Mouse (Mus musculus) limb, embryonic 12.5 days (tissue): ENCODE results near the gene Tox2. TPM values are rescaled to one million over a fixed set of nuclear protein-coding genes. Genes with fewer than 3 reads are reported as not detected.

Experiments used
- ATAC-seq: fragments of 200-750 bp; cut with Nextera tagmentation; 2 replicates; pipeline ENCODE4 v1.8.0; 2017; ENCODE audit warnings: low read depth, moderate TSS enrichment; ENCODE audit not compliant: insufficient number of reproducible peaks, insufficient read depth, low FRiP score, low TSS enrichment
- H3K27ac ChIP-seq: fragments of 300-500 bp; sonication (generic); 2 replicates; pipeline ENCODE4 v1.5.1; 2016; ENCODE audit warnings: mild to moderate bottlenecking, moderate library complexity
- H3K27me3 ChIP-seq: fragments of 300-500 bp; sonication (generic); 2 replicates; pipeline ENCODE4 v1.6.1; 2016; ENCODE audit warnings: mild to moderate bottlenecking, moderate library complexity
- H3K36me3 ChIP-seq: fragments of 300-500 bp; sonication (generic); 2 replicates; pipeline ENCODE4 v1.6.1; 2016; ENCODE audit warnings: mild to moderate bottlenecking, moderate library complexity
- H3K4me1 ChIP-seq: fragments of 300-500 bp; sonication (generic); replicated peaks from 2 replicates; pipeline ENCODE4 v1.6.1; 2016
- H3K4me2 ChIP-seq: fragments of 300-500 bp; sonication (generic); 2 replicates; pipeline ENCODE4 v1.6.1; 2016; ENCODE audit warnings: mild to moderate bottlenecking, moderate library complexity
- H3K4me3 ChIP-seq: fragments of 300-500 bp; sonication (generic); replicated peaks from 2 replicates; pipeline ENCODE4 v1.5.1; 2016; ENCODE audit warnings: mild to moderate bottlenecking
- H3K9ac ChIP-seq: fragments of 300-500 bp; sonication (generic); replicated peaks from 2 replicates; pipeline ENCODE4 v1.6.1; 2016; ENCODE audit warnings: mild to moderate bottlenecking, moderate library complexity
- H3K9me3 ChIP-seq: fragments of 300-500 bp; sonication (generic); 2 replicates; pipeline ENCODE4 v1.6.1; 2016; ENCODE audit warnings: mild to moderate bottlenecking, moderate library complexity
- WGBS: fragments of 180-500 bp; shearing (Covaris S2); methylation state at CpG from one replicate; pipeline ENCODE4 v1.1.7; 2016; 5-methylcytosine and 5-hydroxymethylcytosine counted together
- polyA plus RNA-seq: library from polyadenylated mRNA; unstranded; fragments of >200 nt; fragmentation: Nextera tagmentation; extraction: Ambion mirVana; gene quantifications from 2 replicates; pipeline ENCODE4 v1.2.1, GENCODE M21; 2016

Tox2 gene
- polyA plus RNA-seq, 1 experiment from 2014 or later = 0.92 TPM

- H3K27ac ChIP-seq = no peak overlapping the region
- 82% methylated on average over 6 of the region's 6 CpGs for WGBS
- H3K9ac ChIP-seq = no peak overlapping the region
- H3K4me3 ChIP-seq = no peak overlapping the region
- no peak overlapping the region for H3K4me2 ChIP-seq
- H3K27me3 ChIP-seq = peaks cover 11% of the 10 kb centered on the region
- H3K4me1 ChIP-seq = peaks cover 13% of the 10 kb centered on the region; the same call in 1 of the 2 replicates
- no peak for ATAC-seq
- no peaks in the 10 kb centered on the region for H3K36me3 ChIP-seq
- no peaks in the 10 kb centered on the region for H3K9me3 ChIP-seq
Observed at GRCm38 (mm10) chr2:163254228-163254627, 51.3 kb downstream of the Tox2 start.

- Histone ChIP-seq H3K4me3 (no peak overlapping the region), H3K4me2 (no peak overlapping the region), H3K27ac (no peak overlapping the region), H3K9me3 (no peaks in the 10 kb centered on the region), H3K27me3 (peaks cover 3% of the 10 kb centered on the region; the same call in 1 of the 2 replicates), H3K9ac (no peak overlapping the region), H3K36me3 (no peaks in the 10 kb centered on the region), H3K4me1 (peaks cover 13% of the 10 kb centered on the region; the same call in 1 of the 2 replicates)
- WGBS = 67% methylated on average over 1 of the region's 1 CpGs
- no peak for ATAC-seq
Observed at GRCm38 (mm10) chr2:163256765-163257164, 53.8 kb downstream of the Tox2 start.

GRCm38 (mm10) chr2:163261362-163262054 lies 58.6 kb downstream of the Tox2 start:
- no peak overlapping the region for H3K4me2 ChIP-seq
- 78% methylated on average over 6 of the region's 6 CpGs for WGBS
- H3K27ac ChIP-seq = no peak overlapping the region
- no peaks in the 10 kb centered on the region for H3K4me1 ChIP-seq
- no peak overlapping the region for H3K9ac ChIP-seq
- peaks cover 2% of the 10 kb centered on the region; the same call in 1 of the 2 replicates for H3K27me3 ChIP-seq
- ATAC-seq = no peak
- no peaks in the 10 kb centered on the region for H3K36me3 ChIP-seq
- H3K9me3 ChIP-seq = no peaks in the 10 kb centered on the region
- H3K4me3 ChIP-seq = no peak overlapping the region

GRCm38 (mm10) chr2:163262055-163262420 lies 59.1 kb downstream of the Tox2 start:
- Histone ChIP-seq H3K9me3 (no peaks in the 10 kb centered on the region), H3K27ac (no peak overlapping the region), H3K4me3 (no peak overlapping the region), H3K36me3 (no peaks in the 10 kb centered on the region), H3K4me2 (no peak overlapping the region), H3K27me3 (peaks cover 2% of the 10 kb centered on the region; the same call in 1 of the 2 replicates), H3K4me1 (no peaks in the 10 kb centered on the region), H3K9ac (no peak overlapping the region)
- ATAC-seq = no peak
- WGBS = 88% methylated on average over 4 of the region's 4 CpGs

GRCm38 (mm10) chr2:163267097-163267496 lies 64.2 kb downstream of the Tox2 start:
- no peak for ATAC-seq
- H3K36me3 ChIP-seq = no peaks in the 10 kb centered on the region
- H3K4me3 ChIP-seq = no peak overlapping the region
- no peaks in the 10 kb centered on the region for H3K4me1 ChIP-seq
- no peak overlapping the region for H3K4me2 ChIP-seq
- H3K9me3 ChIP-seq = no peaks in the 10 kb centered on the region
- H3K27me3 ChIP-seq = peaks cover 2% of the 10 kb centered on the region; the same call in 1 of the 2 replicates
- no peak overlapping the region for H3K27ac ChIP-seq
- H3K9ac ChIP-seq = no peak overlapping the region

- Histone ChIP-seq H3K9me3 (no peaks in the 10 kb centered on the region), H3K27ac (no peak overlapping the region), H3K9ac (no peak overlapping the region), H3K4me2 (no peak overlapping the region), H3K27me3 (peaks cover 38% of the 10 kb centered on the region), H3K4me1 (no peaks in the 10 kb centered on the region), H3K36me3 (no peaks in the 10 kb centered on the region), H3K4me3 (no peak overlapping the region)
- ATAC-seq = no peak
- WGBS = 61% methylated on average over 8 of the region's 8 CpGs
Observed at GRCm38 (mm10) chr2:163271581-163272492, 68.9 kb downstream of the Tox2 start.

GRCm38 (mm10) chr2:163273815-163274214 lies 70.9 kb downstream of the Tox2 start:
- Histone ChIP-seq H3K4me2 (no peak overlapping the region), H3K9ac (no peak overlapping the region), H3K36me3 (no peaks in the 10 kb centered on the region), H3K27ac (no peak overlapping the region), H3K4me1 (peaks cover 9% of the 10 kb centered on the region), H3K27me3 (peaks cover 56% of the 10 kb centered on the region), H3K9me3 (no peaks in the 10 kb centered on the region), H3K4me3 (no peak overlapping the region)
- no peak for ATAC-seq
- WGBS = 83% methylated on average over 8 of the region's 8 CpGs

GRCm38 (mm10) chr2:163275986-163276385 lies 73.1 kb downstream of the Tox2 start:
- 86% methylated on average over 14 of the region's 14 CpGs for WGBS
- peaks cover 72% of the 10 kb centered on the region for H3K27me3 ChIP-seq
- H3K36me3 ChIP-seq = no peaks in the 10 kb centered on the region

GRCm38 (mm10) chr2:163277979-163278378 lies 75.1 kb downstream of the Tox2 start:
- Histone ChIP-seq H3K4me2 (no peak overlapping the region), H3K9ac (no peak overlapping the region), H3K27ac (no peak overlapping the region), H3K36me3 (no peaks in the 10 kb centered on the region), H3K9me3 (no peaks in the 10 kb centered on the region), H3K4me1 (peaks cover 12% of the 10 kb centered on the region), H3K4me3 (no peak overlapping the region), H3K27me3 (peaks cover 79% of the 10 kb centered on the region)
- no peak for ATAC-seq
- WGBS = 22% methylated on average over 9 of the region's 9 CpGs

More at GRCm38 (mm10) chr2:163275986-163276385, 73.1 kb downstream of the Tox2 start:
- Histone ChIP-seq H3K27ac (no peak overlapping the region), H3K9me3 (no peaks in the 10 kb centered on the region), H3K9ac (no peak overlapping the region), H3K4me3 (no peak overlapping the region), H3K4me2 (no peak overlapping the region), H3K4me1 (peaks cover 12% of the 10 kb centered on the region)
- no peak for ATAC-seq

GRCm38 (mm10) chr2:163280636-163281322 lies 77.9 kb downstream of the Tox2 start:
- no peaks in the 10 kb centered on the region for H3K36me3 ChIP-seq
- H3K4me2 ChIP-seq = no peak overlapping the region
- 72% methylated on average over 14 of the region's 23 CpGs for WGBS
- H3K9me3 ChIP-seq = no peaks in the 10 kb centered on the region
- no peak overlapping the region for H3K4me3 ChIP-seq
- peaks cover 28% of the 10 kb centered on the region for H3K4me1 ChIP-seq
- no peak for ATAC-seq
- peaks cover 59% of the 10 kb centered on the region for H3K27me3 ChIP-seq
- H3K9ac ChIP-seq = no peak overlapping the region
- no peak overlapping the region for H3K27ac ChIP-seq

- Histone ChIP-seq H3K36me3 (no peaks in the 10 kb centered on the region), H3K4me2 (peak overlapping the region; percentile 24)
- 28% methylated on average over 7 of the region's 7 CpGs for WGBS
Observed at GRCm38 (mm10) chr2:163284856-163285255, 81.9 kb downstream of the Tox2 start.

More at GRCm38 (mm10) chr2:163284856-163285255, 81.9 kb downstream of the Tox2 start:
- Histone ChIP-seq H3K9me3 (no peaks in the 10 kb centered on the region), H3K4me1 (peaks cover 42% of the 10 kb centered on the region), H3K27ac (peak overlapping the region; percentile 50; the same call in 1 of the 2 replicates), H3K9ac (no peak overlapping the region), H3K4me3 (no peak overlapping the region), H3K27me3 (peaks cover 52% of the 10 kb centered on the region)
- no peak for ATAC-seq
